Mouse (Mus musculus): ENCODE results near the gene Tnfsf10.
"Not testable (repeated sequence)": the region's sequence is repeated elsewhere in the genome, so short reads cannot be mapped to it uniquely, and the experiment has no call there.

Gene Tnfsf10

GRCm38 (mm10) chr3:27316559-27317287, at the start of gene Tnfsf10:
TSS of gene Tnfsf10 (plus strand) at chr3:27317028.
- DNase-seq (ENCODE audit: low read depth), result no peak

DNA sequence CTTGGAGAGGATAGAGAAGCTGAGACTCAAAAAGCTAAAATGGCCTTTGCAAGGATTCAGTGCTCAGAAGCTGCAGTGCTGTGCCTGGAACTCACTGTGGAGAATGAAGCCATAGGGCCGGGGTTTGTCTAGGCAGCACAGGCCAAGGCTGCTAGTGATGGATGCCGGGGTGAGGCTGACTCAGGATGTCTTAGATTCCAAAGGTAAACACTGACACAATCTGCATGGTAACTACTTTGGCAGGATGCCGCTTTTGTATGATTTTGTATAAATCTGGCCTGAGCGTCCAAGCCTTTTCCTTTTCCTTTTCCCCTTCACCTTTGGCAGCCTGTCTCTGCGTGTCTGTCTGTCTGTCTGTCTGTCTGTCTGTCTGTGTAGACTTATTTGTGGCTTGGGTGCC, 49.5 kb upstream of the Tnfsf10 start:
- no peak for DNase-seq (ENCODE audit: low read depth)

DNA sequence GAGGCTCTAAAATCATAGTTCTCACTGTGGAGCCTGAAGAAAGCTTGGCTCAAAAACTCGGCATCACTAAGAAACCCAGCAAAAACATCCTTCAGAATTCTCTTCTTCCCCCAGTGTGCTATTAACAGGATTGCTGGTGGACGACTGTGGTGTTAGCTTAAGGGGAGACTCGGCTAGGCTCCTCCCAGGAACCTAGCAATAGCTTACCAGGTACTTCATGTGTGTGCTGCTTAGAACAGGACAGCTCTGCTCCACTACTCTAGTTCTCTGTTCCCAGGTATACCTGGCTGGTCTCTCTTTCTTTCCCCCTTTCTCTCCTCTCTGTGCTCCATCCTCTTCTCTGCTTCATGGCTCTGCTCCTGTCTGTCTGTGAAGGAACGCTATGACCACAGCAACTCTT, 48.9 kb upstream of the Tnfsf10 start:
- no peak for DNase-seq (ENCODE audit: low read depth)

GRCm38 (mm10) chr3:27269151-27269550, 47.7 kb upstream of the Tnfsf10 start:
- DNase-seq (ENCODE audit: low read depth), result no peak

GRCm38 (mm10) chr3:27270160-27270962, 46.5 kb upstream of the Tnfsf10 start:
- peak; percentile 43 for DNase-seq (ENCODE audit: low read depth)

DNA sequence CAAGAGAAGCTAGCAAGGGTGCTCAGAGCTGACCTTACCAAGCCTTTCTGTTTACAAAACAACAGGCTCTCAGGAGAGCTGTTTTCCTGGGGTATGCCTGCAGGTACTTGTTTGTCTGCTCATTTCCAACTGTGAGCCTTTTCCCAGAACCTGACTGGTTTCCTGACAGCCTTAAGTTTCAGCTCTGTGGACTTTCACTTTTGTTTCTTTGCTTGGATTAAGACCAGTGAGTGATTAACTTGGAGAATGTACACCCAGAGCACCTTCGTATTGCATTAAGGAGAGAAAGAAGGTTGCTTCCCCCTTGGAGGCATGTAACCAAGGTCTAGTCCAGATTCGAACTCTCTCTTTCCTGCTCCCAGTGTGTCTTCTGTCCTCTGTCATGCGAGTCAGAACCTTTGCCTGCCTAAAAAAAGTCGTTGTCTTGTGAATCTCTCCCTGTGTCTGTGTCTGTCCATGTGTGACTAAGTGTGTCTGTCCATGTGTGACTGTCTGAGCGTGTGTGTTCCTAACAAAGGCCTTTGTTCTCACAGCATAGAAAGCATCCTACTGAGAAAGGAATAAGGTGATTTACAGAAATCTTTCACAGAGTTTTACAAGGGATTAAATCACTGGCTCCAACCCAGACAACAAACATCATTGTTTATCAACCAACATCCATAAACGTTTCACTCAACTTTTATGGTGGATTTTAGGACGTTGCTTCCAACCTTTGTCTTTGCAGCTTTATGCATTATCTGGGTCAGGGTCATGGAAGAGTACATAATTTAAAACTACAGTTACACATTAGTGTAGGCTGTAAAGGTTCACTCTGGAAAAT, 43.7 kb upstream of the Tnfsf10 start:
- DNase-seq (ENCODE audit: low read depth), result no peak

DNA sequence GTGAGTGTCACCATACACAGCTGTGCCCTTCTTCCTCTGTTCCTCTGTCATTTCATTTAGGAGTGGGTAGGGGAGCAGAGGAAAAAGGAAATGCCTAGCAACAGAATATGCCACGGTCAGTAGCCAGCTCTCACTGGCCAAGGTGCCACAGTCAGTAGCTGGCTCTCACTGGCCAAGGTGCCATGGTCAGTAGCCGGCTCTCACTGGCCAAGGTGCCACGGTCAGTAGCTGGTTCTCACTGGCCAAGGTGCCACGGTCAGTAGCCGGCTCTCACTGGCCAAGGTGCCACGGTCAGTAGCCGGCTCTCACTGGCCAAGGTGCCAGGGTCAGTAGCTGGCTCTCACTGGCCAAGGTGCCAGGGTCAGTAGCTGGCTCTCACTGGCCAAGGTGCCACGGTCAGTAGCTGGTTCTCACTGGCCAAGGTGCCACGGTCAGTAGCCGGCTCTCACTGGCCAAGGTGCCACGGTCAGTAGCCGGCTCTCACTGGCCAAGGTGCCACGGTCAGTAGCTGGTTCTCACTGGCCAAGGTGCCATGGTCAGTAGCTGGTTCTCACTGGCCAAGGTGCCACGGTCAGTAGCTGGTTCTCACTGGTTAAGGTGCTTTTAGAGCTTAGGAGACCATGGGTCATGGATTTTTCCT, 37.4 kb upstream of the Tnfsf10 start:
- DNase-seq (ENCODE audit: low read depth), result not testable (repeated sequence)

DNA sequence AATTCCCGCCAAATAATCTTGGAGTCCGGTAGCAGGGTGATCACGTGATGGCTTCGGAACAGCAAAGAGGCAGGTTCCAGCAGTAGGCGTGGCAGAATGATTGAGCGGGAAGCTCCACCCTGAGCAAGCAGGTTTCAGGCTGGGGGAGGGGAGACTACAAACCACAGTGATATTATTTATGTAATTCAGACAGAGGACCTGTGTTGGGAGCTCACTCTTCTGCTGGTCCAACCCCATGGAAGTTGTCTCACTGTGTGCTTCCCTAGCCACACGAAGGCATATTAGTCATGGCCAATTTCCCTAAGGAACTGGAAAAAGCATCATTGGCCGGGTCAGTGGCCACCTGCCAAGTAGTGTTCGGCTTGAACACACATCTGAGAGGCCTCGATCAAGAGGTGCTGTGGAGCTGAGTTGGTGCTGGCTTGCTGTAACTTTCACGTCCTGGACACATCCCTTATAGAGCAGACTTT, 36.5 kb upstream of the Tnfsf10 start:
- no peak for DNase-seq (ENCODE audit: low read depth)

DNA sequence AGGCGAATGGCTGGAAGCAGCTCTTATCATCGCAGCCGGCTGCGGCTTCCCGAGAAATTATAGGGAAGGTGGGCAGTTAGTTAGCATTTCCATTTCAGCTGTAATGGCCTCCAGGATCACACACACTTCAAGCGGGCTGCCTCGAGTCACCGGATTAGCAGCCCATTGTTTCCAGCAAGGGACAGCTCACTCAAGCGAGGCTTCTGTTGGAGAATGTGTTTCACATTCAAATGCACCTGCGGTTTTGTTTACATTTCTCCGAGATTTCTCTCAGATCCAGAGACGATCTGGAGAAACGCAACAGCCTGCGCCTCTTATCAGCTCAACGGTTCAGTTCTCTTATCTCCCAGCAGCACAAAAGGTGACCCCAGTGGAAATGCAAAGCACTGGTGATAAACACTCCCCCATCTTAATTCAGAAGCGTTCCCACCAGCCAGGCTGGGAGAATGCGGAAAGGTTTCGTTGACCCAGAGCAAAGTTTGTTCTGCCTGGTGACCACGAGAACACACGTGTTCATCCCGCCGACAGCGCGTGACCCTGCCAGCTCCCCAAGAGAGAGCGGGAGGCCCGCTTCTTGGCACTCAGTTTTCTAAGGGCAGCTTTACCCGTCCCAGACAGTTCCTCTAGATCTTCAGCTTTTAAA, 33.6 kb upstream of the Tnfsf10 start:
- DNase-seq (ENCODE audit: low read depth), result peak; percentile 50

DNA sequence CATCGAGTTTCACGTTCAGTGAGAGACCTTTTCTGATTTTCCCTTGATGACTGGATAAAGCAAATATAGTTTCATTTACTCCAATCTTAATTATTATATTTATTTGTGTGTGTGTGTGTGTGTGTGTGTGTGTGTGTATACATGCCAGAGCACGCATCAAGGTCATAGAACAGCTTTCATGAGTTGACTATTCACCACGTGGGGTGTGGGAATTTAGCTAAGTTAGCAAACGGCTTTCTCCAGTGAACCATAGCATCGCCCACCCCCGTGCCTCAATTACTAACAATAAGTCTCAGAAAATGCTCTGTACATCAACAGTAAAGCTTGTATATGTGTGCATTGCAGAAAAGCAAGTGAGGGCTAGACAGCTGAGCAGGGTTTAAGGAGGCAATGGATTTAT, 33.0 kb upstream of the Tnfsf10 start:
- no peak for DNase-seq (ENCODE audit: low read depth)

GRCm38 (mm10) chr3:27284227-27284626, 32.6 kb upstream of the Tnfsf10 start:
- no peak for DNase-seq (ENCODE audit: low read depth)

GRCm38 (mm10) chr3:27285072-27285471, 31.8 kb upstream of the Tnfsf10 start:
- no peak for DNase-seq (ENCODE audit: low read depth)

DNA sequence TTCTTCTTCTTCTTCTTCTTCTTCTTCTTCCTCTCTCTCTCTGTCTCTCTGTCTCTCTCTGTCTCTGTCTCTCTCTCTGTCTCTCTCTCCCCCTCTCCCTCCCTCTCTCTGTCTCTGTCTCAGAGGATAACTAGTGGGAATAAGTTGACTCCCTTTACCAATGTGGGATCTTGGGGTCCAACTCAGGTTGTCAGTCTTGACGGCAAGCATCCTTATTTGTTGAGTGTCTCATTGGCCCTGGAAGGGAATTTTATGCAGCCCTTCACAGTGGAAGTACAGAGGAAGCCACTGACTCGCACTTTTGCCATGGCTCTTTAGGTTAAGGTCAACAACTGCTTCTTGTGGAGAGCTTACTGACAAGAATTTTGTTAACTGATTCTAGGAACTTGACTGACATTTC, 28.5 kb upstream of the Tnfsf10 start:
- no peak for DNase-seq (ENCODE audit: low read depth)

- DNase-seq (ENCODE audit: low read depth), result no peak
Observed at GRCm38 (mm10) chr3:27288909-27289308, 27.9 kb upstream of the Tnfsf10 start.

DNA sequence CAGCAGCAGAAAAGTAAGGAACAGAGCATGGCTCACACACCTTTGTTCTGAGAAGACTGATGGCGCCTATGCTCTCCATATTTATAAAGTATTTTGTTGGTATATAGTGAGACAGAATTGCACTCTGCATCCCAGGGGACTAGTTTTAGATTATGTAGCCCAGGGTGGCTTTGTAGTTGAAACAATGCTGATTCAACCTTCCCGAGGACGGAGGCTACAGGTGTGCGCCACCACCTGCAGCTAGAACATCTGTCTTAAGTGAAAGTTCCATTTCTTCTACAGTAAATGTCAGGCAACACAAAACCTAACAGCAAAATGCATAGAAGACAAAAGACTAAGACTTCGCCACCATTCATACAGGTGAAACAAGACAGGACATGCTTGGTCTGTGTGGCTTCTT, 26.5 kb upstream of the Tnfsf10 start:
- DNase-seq (ENCODE audit: low read depth), result no peak

- not testable (repeated sequence) for DNase-seq (ENCODE audit: low read depth)
Observed at GRCm38 (mm10) chr3:27290945-27291344, 25.9 kb upstream of the Tnfsf10 start.

- DNase-seq (ENCODE audit: low read depth), result not testable (repeated sequence)
Observed at GRCm38 (mm10) chr3:27291411-27291810, 25.4 kb upstream of the Tnfsf10 start.

DNA sequence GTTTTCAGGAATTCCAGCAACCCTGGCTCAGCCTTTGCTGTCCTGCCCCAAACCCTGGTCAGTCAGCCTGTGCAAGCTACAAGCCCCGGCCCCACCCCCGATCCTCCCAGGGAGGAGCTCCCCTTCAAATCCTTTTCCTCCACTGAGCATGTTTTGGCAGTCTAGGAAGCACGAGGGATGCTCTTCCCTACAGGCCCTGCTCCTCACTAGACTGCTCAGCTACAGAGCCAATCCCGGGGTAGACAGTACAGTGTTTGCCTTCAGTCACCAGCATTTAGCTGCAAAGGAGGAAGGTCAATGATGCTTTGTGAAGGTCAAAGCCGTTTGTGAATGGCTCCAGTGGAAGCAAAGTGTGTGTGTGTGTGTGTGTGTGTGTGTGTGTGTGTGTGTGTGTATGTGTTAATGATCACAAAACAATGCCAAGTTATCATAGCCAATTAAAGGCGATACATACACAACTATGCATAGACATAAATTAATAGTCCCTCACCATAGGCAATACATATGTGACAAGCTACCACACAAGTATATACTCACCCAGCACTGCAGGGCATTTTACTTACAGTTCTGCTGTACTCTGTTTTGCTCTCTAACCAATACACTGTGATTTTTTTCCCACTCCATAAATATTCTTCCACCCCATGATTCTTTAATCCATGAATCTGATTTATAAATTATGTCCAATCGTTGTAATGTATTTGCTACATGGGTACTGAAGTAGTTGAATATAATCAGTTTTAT, 23.0 kb upstream of the Tnfsf10 start:
- no peak for DNase-seq (ENCODE audit: low read depth)

DNA sequence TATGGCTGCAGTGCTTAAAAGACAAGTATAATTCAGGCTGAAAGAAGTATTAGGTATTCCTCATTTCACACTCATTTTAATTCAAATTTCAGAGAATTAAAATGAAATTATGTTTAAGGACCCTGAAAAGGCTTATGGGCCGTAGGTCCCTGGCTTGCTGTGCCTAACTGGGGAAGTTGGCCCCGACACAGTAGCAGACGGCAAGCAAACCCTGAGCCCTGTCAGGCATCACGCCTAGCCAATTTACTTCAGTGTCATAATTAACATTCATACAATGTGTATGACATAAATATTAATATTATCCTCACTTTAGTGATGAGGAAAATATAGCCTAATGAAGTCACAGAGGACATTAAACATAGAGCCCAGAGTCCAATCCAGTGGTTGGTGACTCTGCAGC, 16.4 kb upstream of the Tnfsf10 start:
- no peak for DNase-seq (ENCODE audit: low read depth)

DNA sequence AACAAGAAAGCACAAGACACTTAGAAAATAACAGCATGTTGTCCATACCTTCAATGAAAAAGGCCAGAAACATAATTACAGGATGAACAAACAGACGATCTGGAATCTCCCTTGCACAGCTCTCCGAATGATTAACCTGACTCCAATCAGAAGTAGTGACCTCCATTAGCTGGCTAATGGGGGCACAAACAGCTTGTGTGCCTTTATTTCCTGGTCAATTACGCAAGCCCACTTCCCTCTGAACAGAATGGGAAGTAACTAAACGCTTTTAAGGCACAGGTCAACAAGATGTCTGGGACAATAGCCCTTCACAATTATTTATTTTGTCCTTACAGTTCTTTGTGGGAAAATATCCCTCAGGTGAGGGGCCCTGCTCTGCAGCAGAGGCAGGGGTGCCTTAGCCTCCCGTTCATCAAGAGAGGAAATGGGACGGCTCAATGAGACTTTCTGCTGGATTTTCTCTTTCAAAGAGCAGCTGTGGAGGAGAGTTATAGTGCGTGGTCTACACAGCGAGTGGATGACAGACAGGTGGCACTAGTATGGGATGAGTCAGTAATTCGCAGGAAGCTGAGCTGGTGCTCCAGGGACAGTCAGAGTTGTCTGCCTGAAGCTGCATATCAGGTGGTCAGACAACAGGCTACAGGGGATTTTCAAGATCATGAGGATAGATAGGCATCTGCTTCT, 14.3 kb upstream of the Tnfsf10 start:
- no peak for DNase-seq (ENCODE audit: low read depth)

Measured in fibroblast of lung, adult 2 months (primary cell).